Mouse (Mus musculus): Measurements from ENCODE around the gene Slc6a4. TPM values are rescaled to one million over a fixed set of nuclear protein-coding genes. Genes with fewer than 3 reads are reported as not detected.
A peak's percentile ranks its signal among the peaks of the same experiment; 100 is the strongest.

Slc6a4 gene
- polyA plus RNA-seq, 1 experiment, result 12.8 TPM

- 76% methylated on average over 5 of the region's 5 CpGs for WGBS
- Histone ChIP-seq H3K27me3 (replicated peaks; ENCODE audit: control insufficient read depth, insufficient read depth, low read length) (no peaks in the 10 kb centered on the region), H3K36me3 (ENCODE audit: control insufficient read depth, insufficient read depth, low read length) (no peaks in the 10 kb centered on the region; the same call in 1 of the 2 replicates), H3K27ac (ENCODE audit: insufficient read depth, low read depth, low read length) (no peak overlapping the region), H3K4me3 (ENCODE audit: insufficient read depth, low read depth, low read length) (no peak overlapping the region), H3K4me1 (ENCODE audit: control insufficient read depth, insufficient read depth, low read length) (no peaks in the 10 kb centered on the region)
- DNase-seq, result no peak
- no peak for TF ChIP-seq POLR2A (IDR thresholded peaks at IDR 0.05; ENCODE audit: low read depth, low read length)
- no peak for TF ChIP-seq CTCF (conservative IDR thresholded peaks at IDR 0.05; ENCODE audit: insufficient read depth, insufficient read length, low read depth, low read length)
Measured at GRCm38 (mm10) chr11:76983641-76984040, 14.8 kb upstream of the Slc6a4 start.

- no peaks in the 10 kb centered on the region for H3K27me3 ChIP-seq (replicated peaks; ENCODE audit: control insufficient read depth, insufficient read depth, low read length)
- no peaks in the 10 kb centered on the region; the same call in 1 of the 2 replicates for H3K36me3 ChIP-seq (ENCODE audit: control insufficient read depth, insufficient read depth, low read length)
- no peak for DNase-seq
- no peak overlapping the region for H3K27ac ChIP-seq (ENCODE audit: insufficient read depth, low read depth, low read length)
- TF ChIP-seq CTCF (conservative IDR thresholded peaks at IDR 0.05; ENCODE audit: insufficient read depth, insufficient read length, low read depth, low read length) (no peak), POLR2A (IDR thresholded peaks at IDR 0.05; ENCODE audit: low read depth, low read length) (no peak)
- no peak overlapping the region for H3K4me3 ChIP-seq (ENCODE audit: insufficient read depth, low read depth, low read length)
- no peaks in the 10 kb centered on the region for H3K4me1 ChIP-seq (ENCODE audit: control insufficient read depth, insufficient read depth, low read length)
Measured at GRCm38 (mm10) chr11:76984173-76984572, 14.2 kb upstream of the Slc6a4 start.

GRCm38 (mm10) chr11:76990839-76991238, 7.6 kb upstream of the Slc6a4 start:
- Histone ChIP-seq H3K27ac (ENCODE audit: insufficient read depth, low read depth, low read length) (no peak overlapping the region), H3K36me3 (ENCODE audit: control insufficient read depth, insufficient read depth, low read length) (no peaks in the 10 kb centered on the region), H3K4me1 (ENCODE audit: control insufficient read depth, insufficient read depth, low read length) (no peaks in the 10 kb centered on the region), H3K4me3 (ENCODE audit: insufficient read depth, low read depth, low read length) (no peak overlapping the region), H3K27me3 (replicated peaks; ENCODE audit: control insufficient read depth, insufficient read depth, low read length) (no peaks in the 10 kb centered on the region)
- WGBS, result 76% methylated on average over 5 of the region's 5 CpGs
- no peak for DNase-seq
- TF ChIP-seq CTCF (conservative IDR thresholded peaks at IDR 0.05; ENCODE audit: insufficient read depth, insufficient read length, low read depth, low read length), result no peak
- TF ChIP-seq POLR2A (IDR thresholded peaks at IDR 0.05; ENCODE audit: low read depth, low read length), result no peak

GRCm38 (mm10) chr11:76992886-76993285, 5.5 kb upstream of the Slc6a4 start:
- Histone ChIP-seq H3K4me1 (ENCODE audit: control insufficient read depth, insufficient read depth, low read length) (no peaks in the 10 kb centered on the region), H3K36me3 (ENCODE audit: control insufficient read depth, insufficient read depth, low read length) (no peaks in the 10 kb centered on the region), H3K27ac (ENCODE audit: insufficient read depth, low read depth, low read length) (no peak overlapping the region), H3K27me3 (replicated peaks; ENCODE audit: control insufficient read depth, insufficient read depth, low read length) (no peaks in the 10 kb centered on the region), H3K4me3 (ENCODE audit: insufficient read depth, low read depth, low read length) (no peak overlapping the region)
- DNase-seq, result peak; percentile 14
- WGBS, result 54% methylated on average over 4 of the region's 4 CpGs
- TF ChIP-seq POLR2A (IDR thresholded peaks at IDR 0.05; ENCODE audit: low read depth, low read length) (no peak), CTCF (conservative IDR thresholded peaks at IDR 0.05; ENCODE audit: insufficient read depth, insufficient read length, low read depth, low read length) (no peak)

- WGBS, result 51% methylated on average over 20 of the region's 20 CpGs
- DNase-seq, result peak; percentile 20
- Histone ChIP-seq H3K4me3 (ENCODE audit: insufficient read depth, low read depth, low read length) (0 out of 2 replicates have a peak overlapping the region, but pooled peaks have one; percentile 7), H3K4me1 (ENCODE audit: control insufficient read depth, insufficient read depth, low read length) (0 out of 2 replicates have a peak, but pooled peaks cover 3% of the 10 kb centered on the region), H3K36me3 (ENCODE audit: control insufficient read depth, insufficient read depth, low read length) (no peaks in the 10 kb centered on the region), H3K27ac (ENCODE audit: insufficient read depth, low read depth, low read length) (peak overlapping the region; percentile 62), H3K27me3 (replicated peaks; ENCODE audit: control insufficient read depth, insufficient read depth, low read length) (peaks cover 2% of the 10 kb centered on the region; the same call in 1 of the 2 replicates)
- TF ChIP-seq POLR2A (IDR thresholded peaks at IDR 0.05; ENCODE audit: low read depth, low read length), result no peak
- TF ChIP-seq CTCF (conservative IDR thresholded peaks at IDR 0.05; ENCODE audit: insufficient read depth, insufficient read length, low read depth, low read length), result no peak
Measured at GRCm38 (mm10) chr11:76995966-76996672, 2.3 kb upstream of the Slc6a4 start.

- Histone ChIP-seq H3K4me1 (ENCODE audit: control insufficient read depth, insufficient read depth, low read length) (0 out of 2 replicates have a peak, but pooled peaks cover 3% of the 10 kb centered on the region), H3K27ac (ENCODE audit: insufficient read depth, low read depth, low read length) (no peak overlapping the region), H3K4me3 (ENCODE audit: insufficient read depth, low read depth, low read length) (peak overlapping the region; percentile 47), H3K36me3 (ENCODE audit: control insufficient read depth, insufficient read depth, low read length) (no peaks in the 10 kb centered on the region), H3K27me3 (replicated peaks; ENCODE audit: control insufficient read depth, insufficient read depth, low read length) (peaks cover 2% of the 10 kb centered on the region; the same call in 1 of the 2 replicates)
- DNase-seq, result peak; percentile 83
- whole genome bisulfite sequencing, result 2% methylated on average over 21 of the region's 21 CpGs
- TF ChIP-seq POLR2A (IDR thresholded peaks at IDR 0.05; ENCODE audit: low read depth, low read length) (no peak), CTCF (conservative IDR thresholded peaks at IDR 0.05; ENCODE audit: insufficient read depth, insufficient read length, low read depth, low read length) (peak; percentile 93)
Measured at GRCm38 (mm10) chr11:76997305-76997704, 1.1 kb upstream of the Slc6a4 start.

GRCm38 (mm10) chr11:76998705-76999226, 363 bp downstream of the Slc6a4 start:
- no peak for DNase-seq
- peaks cover 2% of the 10 kb centered on the region; the same call in 1 of the 2 replicates for H3K27me3 ChIP-seq (replicated peaks; ENCODE audit: control insufficient read depth, insufficient read depth, low read length)
- H3K4me3 ChIP-seq (ENCODE audit: insufficient read depth, low read depth, low read length), result peak overlapping the region; percentile 22; the same call in 1 of the 2 replicates

More at GRCm38 (mm10) chr11:76998705-76999226, 363 bp downstream of the Slc6a4 start:
- Histone ChIP-seq H3K27ac (ENCODE audit: insufficient read depth, low read depth, low read length) (no peak overlapping the region), H3K36me3 (ENCODE audit: control insufficient read depth, insufficient read depth, low read length) (no peaks in the 10 kb centered on the region), H3K4me1 (ENCODE audit: control insufficient read depth, insufficient read depth, low read length) (0 out of 2 replicates have a peak, but pooled peaks cover 3% of the 10 kb centered on the region)
- WGBS, result 8% methylated on average over 24 of the region's 24 CpGs
- TF ChIP-seq POLR2A (IDR thresholded peaks at IDR 0.05; ENCODE audit: low read depth, low read length) (no peak), CTCF (conservative IDR thresholded peaks at IDR 0.05; ENCODE audit: insufficient read depth, insufficient read length, low read depth, low read length) (no peak)

Measured in kidney, adult 2 months (tissue).